Mouse (Mus musculus) lung, adult 2 months (tissue): ENCODE measurements around the gene Skp1a.

Source experiments
- CTCF ChIP-seq: fragments of 200-500 bp; IDR thresholded peaks from 2 replicates; pipeline ENCODE4 v1.5.1; 2011; ENCODE audit warnings: mild to moderate bottlenecking, low read length, control low read depth; ENCODE audit not compliant: insufficient read depth
- POLR2A ChIP-seq: fragments of 200-500 bp; IDR thresholded peaks from 2 replicates; pipeline ENCODE4 v1.6.1; 2011; ENCODE audit warnings: low read depth, mild to moderate bottlenecking, control low read depth, low read length, borderline replicate concordance; ENCODE audit errors: extremely low read depth

GRCm38 (mm10) chr11:52251770-52252169 is 20.0 kb downstream of the Skp1a start:
- TF ChIP-seq POLR2A (no peak), CTCF (no peak)
